Mouse (Mus musculus) megakaryocyte, embryonic 14.5 days (primary cell): Measurements from ENCODE around the gene Nkapl.

Experiments used
- FLI1 ChIP-seq: IDR thresholded peaks from 2 replicates; pipeline ENCODE4 v1.6.1; 2012; ENCODE audit warnings: low read length, inconsistent platforms, mixed read lengths
- GATA1 ChIP-seq: IDR thresholded peaks from 3 replicates; pipeline ENCODE4 v1.6.1; 2012; ENCODE audit warnings: mixed read lengths, low read length, inconsistent platforms, borderline replicate concordance

GRCm38 (mm10) chr13:21423301-21423700 lies 45.0 kb downstream of the Nkapl start:
- TF ChIP-seq GATA1: no peak
- TF ChIP-seq FLI1: no peak
